Mouse (Mus musculus) heart, embryonic 12.5 days (tissue): Measurements from ENCODE around the gene Majin. TPM values are rescaled to one million over a fixed set of nuclear protein-coding genes. Genes with fewer than 3 reads are reported as not detected.

ENCODE experiments used
- ATAC-seq: fragments of 200-750 bp; cut with Nextera tagmentation; 2 replicates; pipeline ENCODE4 v1.8.0; 2017; ENCODE audit warnings: moderate TSS enrichment, moderate library complexity; ENCODE audit not compliant: insufficient number of reproducible peaks, low FRiP score
- H3K27ac ChIP-seq: fragments of 300-500 bp; sonication (generic); 2 replicates; pipeline ENCODE4 v1.5.1; 2016; ENCODE audit warnings: mild to moderate bottlenecking, moderate library complexity; ENCODE audit not compliant: poor library complexity, severe bottlenecking
- H3K27me3 ChIP-seq: fragments of 300-500 bp; sonication (generic); replicated peaks from 2 replicates; pipeline ENCODE4 v1.6.1; 2016; ENCODE audit warnings: mild to moderate bottlenecking, moderate library complexity
- H3K36me3 ChIP-seq: fragments of 300-500 bp; sonication (generic); 2 replicates; pipeline ENCODE4 v1.6.1; 2016; ENCODE audit warnings: mild to moderate bottlenecking, moderate library complexity
- H3K4me1 ChIP-seq: fragments of 300-500 bp; sonication (generic); replicated peaks from 2 replicates; pipeline ENCODE4 v1.6.1; 2016; ENCODE audit warnings: mild to moderate bottlenecking
- H3K4me2 ChIP-seq: fragments of 300-500 bp; sonication (generic); 2 replicates; pipeline ENCODE4 v1.6.1; 2016; ENCODE audit warnings: mild to moderate bottlenecking, moderate library complexity
- H3K4me3 ChIP-seq: fragments of 300-500 bp; sonication (generic); 2 replicates; pipeline ENCODE4 v1.5.1; 2016; ENCODE audit warnings: mild to moderate bottlenecking
- H3K9ac ChIP-seq: fragments of 300-500 bp; sonication (generic); 2 replicates; pipeline ENCODE4 v1.6.1; 2016; ENCODE audit warnings: mild to moderate bottlenecking, moderate library complexity
- H3K9me3 ChIP-seq: fragments of 300-500 bp; sonication (generic); replicated peaks from 2 replicates; pipeline ENCODE4 v1.6.1; 2016; ENCODE audit warnings: mild to moderate bottlenecking, moderate library complexity
- WGBS: fragments of 180-500 bp; shearing (Covaris S2); methylation state at CpG from one replicate; pipeline ENCODE4 v1.1.7; 2016; 5-methylcytosine and 5-hydroxymethylcytosine counted together
- polyA plus RNA-seq: library from polyadenylated mRNA; unstranded; fragments of >200 nt; fragmentation: Nextera tagmentation; extraction: Ambion mirVana; gene quantifications from 2 replicates; pipeline ENCODE4 v1.2.1, GENCODE M21; 2016

Gene Majin
- polyA plus RNA-seq, 1 experiment from 2014 or later, result not detected

GRCm38 (mm10) chr19:6264200-6264599 is 80.0 kb downstream of the Majin start:
- H3K27me3 ChIP-seq, result no peaks in the 10 kb centered on the region
- H3K9ac ChIP-seq, result no peak overlapping the region
- 72% methylated on average over 9 of the region's 9 CpGs for WGBS
- H3K27ac ChIP-seq, result no peak overlapping the region
- no peaks in the 10 kb centered on the region for H3K4me1 ChIP-seq
- H3K36me3 ChIP-seq, result peaks cover 32% of the 10 kb centered on the region
- H3K9me3 ChIP-seq, result peaks cover 4% of the 10 kb centered on the region; the same call in 1 of the 2 replicates
- ATAC-seq, result no peak
- H3K4me2 ChIP-seq, result no peak overlapping the region
- H3K4me3 ChIP-seq, result no peak overlapping the region

GRCm38 (mm10) chr19:6264945-6265344 is 80.8 kb downstream of the Majin start:
- no peak overlapping the region for H3K4me2 ChIP-seq
- H3K9me3 ChIP-seq, result peaks cover 4% of the 10 kb centered on the region; the same call in 1 of the 2 replicates
- WGBS, result 80% methylated on average over 8 of the region's 8 CpGs
- H3K27me3 ChIP-seq, result no peaks in the 10 kb centered on the region
- H3K4me3 ChIP-seq, result no peak overlapping the region
- no peak for ATAC-seq
- H3K36me3 ChIP-seq, result peaks cover 25% of the 10 kb centered on the region
- no peaks in the 10 kb centered on the region for H3K4me1 ChIP-seq
- H3K9ac ChIP-seq, result no peak overlapping the region
- no peak overlapping the region for H3K27ac ChIP-seq

- Histone ChIP-seq H3K9me3 (peaks cover 3% of the 10 kb centered on the region; the same call in 1 of the 2 replicates), H3K4me1 (no peaks in the 10 kb centered on the region), H3K27me3 (0 out of 2 replicates have a peak, but pooled peaks cover 3% of the 10 kb centered on the region), H3K36me3 (peaks cover 17% of the 10 kb centered on the region), H3K4me3 (no peak overlapping the region), H3K4me2 (no peak overlapping the region), H3K9ac (no peak overlapping the region), H3K27ac (no peak overlapping the region)
- no peak for ATAC-seq
- WGBS, result 60% methylated on average over 6 of the region's 6 CpGs
Observed at GRCm38 (mm10) chr19:6265727-6266182, 81.6 kb downstream of the Majin start.

GRCm38 (mm10) chr19:6267306-6268169 is 83.3 kb downstream of the Majin start:
- H3K9ac ChIP-seq, result no peak overlapping the region
- 63% methylated on average over 11 of the region's 11 CpGs for WGBS

GRCm38 (mm10) chr19:6268170-6268528 is 84.0 kb downstream of the Majin start:
- peak; percentile 64; the same call in 1 of the 2 replicates for ATAC-seq
- Histone ChIP-seq H3K4me1 (no peaks in the 10 kb centered on the region), H3K36me3 (no peaks in the 10 kb centered on the region), H3K9me3 (no peaks in the 10 kb centered on the region), H3K4me3 (no peak overlapping the region), H3K4me2 (no peak overlapping the region), H3K27me3 (0 out of 2 replicates have a peak, but pooled peaks cover 7% of the 10 kb centered on the region), H3K9ac (no peak overlapping the region), H3K27ac (no peak overlapping the region)
- WGBS, result 13% methylated on average over 8 of the region's 8 CpGs

More at GRCm38 (mm10) chr19:6267306-6268169, 83.3 kb downstream of the Majin start:
- ATAC-seq, result peak; percentile 15; the same call in 1 of the 2 replicates
- no peak overlapping the region for H3K4me2 ChIP-seq
- H3K4me1 ChIP-seq, result no peaks in the 10 kb centered on the region
- H3K9me3 ChIP-seq, result no peaks in the 10 kb centered on the region
- no peak overlapping the region for H3K4me3 ChIP-seq
- H3K27ac ChIP-seq, result no peak overlapping the region
- 0 out of 2 replicates have a peak, but pooled peaks cover 7% of the 10 kb centered on the region for H3K27me3 ChIP-seq
- no peaks in the 10 kb centered on the region for H3K36me3 ChIP-seq

- Histone ChIP-seq H3K27me3 (0 out of 2 replicates have a peak, but pooled peaks cover 7% of the 10 kb centered on the region), H3K36me3 (no peaks in the 10 kb centered on the region), H3K9ac (no peak overlapping the region), H3K27ac (no peak overlapping the region), H3K4me1 (no peaks in the 10 kb centered on the region), H3K4me2 (no peak overlapping the region), H3K4me3 (no peak overlapping the region), H3K9me3 (no peaks in the 10 kb centered on the region)
- ATAC-seq, result no peak
- 79% methylated on average over 7 of the region's 7 CpGs for WGBS
Observed at GRCm38 (mm10) chr19:6268670-6269132, 84.5 kb downstream of the Majin start.

GRCm38 (mm10) chr19:6269798-6270475 is 85.7 kb downstream of the Majin start:
- Histone ChIP-seq H3K27ac (no peak overlapping the region), H3K9me3 (no peaks in the 10 kb centered on the region), H3K36me3 (no peaks in the 10 kb centered on the region), H3K4me2 (no peak overlapping the region), H3K4me3 (no peak overlapping the region), H3K4me1 (no peaks in the 10 kb centered on the region), H3K27me3 (0 out of 2 replicates have a peak, but pooled peaks cover 7% of the 10 kb centered on the region), H3K9ac (no peak overlapping the region)
- 85% methylated on average over 8 of the region's 8 CpGs for WGBS
- no peak for ATAC-seq

GRCm38 (mm10) chr19:6270661-6271060 is 86.5 kb downstream of the Majin start:
- Histone ChIP-seq H3K27ac (no peak overlapping the region), H3K4me2 (no peak overlapping the region), H3K9ac (no peak overlapping the region), H3K27me3 (0 out of 2 replicates have a peak, but pooled peaks cover 7% of the 10 kb centered on the region), H3K4me3 (no peak overlapping the region), H3K9me3 (no peaks in the 10 kb centered on the region), H3K4me1 (peaks cover 1% of the 10 kb centered on the region), H3K36me3 (no peaks in the 10 kb centered on the region)
- 53% methylated on average over 9 of the region's 9 CpGs for WGBS
- ATAC-seq, result no peak

- Histone ChIP-seq H3K9me3 (no peaks in the 10 kb centered on the region), H3K27ac (no peak overlapping the region), H3K4me1 (peaks cover 3% of the 10 kb centered on the region), H3K4me2 (no peak overlapping the region), H3K36me3 (no peaks in the 10 kb centered on the region), H3K4me3 (no peak overlapping the region), H3K9ac (no peak overlapping the region), H3K27me3 (0 out of 2 replicates have a peak, but pooled peaks cover 7% of the 10 kb centered on the region)
- ATAC-seq, result no peak
- WGBS, result 40% methylated on average over 8 of the region's 8 CpGs
Observed at GRCm38 (mm10) chr19:6271206-6271605, 87.0 kb downstream of the Majin start.

GRCm38 (mm10) chr19:6272053-6272452 is 87.9 kb downstream of the Majin start:
- Histone ChIP-seq H3K4me1 (peaks cover 3% of the 10 kb centered on the region), H3K27me3 (0 out of 2 replicates have a peak, but pooled peaks cover 7% of the 10 kb centered on the region), H3K9ac (no peak overlapping the region), H3K4me3 (no peak overlapping the region), H3K9me3 (no peaks in the 10 kb centered on the region), H3K4me2 (no peak overlapping the region), H3K36me3 (no peaks in the 10 kb centered on the region), H3K27ac (no peak overlapping the region)
- ATAC-seq, result no peak
- WGBS, result 73% methylated on average over 7 of the region's 7 CpGs

GRCm38 (mm10) chr19:6272738-6273137 is 88.5 kb downstream of the Majin start:
- H3K27ac ChIP-seq, result peak overlapping the region; percentile 14; the same call in 1 of the 2 replicates
- H3K4me1 ChIP-seq, result peaks cover 5% of the 10 kb centered on the region
- ATAC-seq, result no peak
- no peak overlapping the region for H3K9ac ChIP-seq
- WGBS, result 59% methylated on average over 4 of the region's 4 CpGs
- H3K36me3 ChIP-seq, result no peaks in the 10 kb centered on the region
- H3K9me3 ChIP-seq, result no peaks in the 10 kb centered on the region
- no peak overlapping the region for H3K4me3 ChIP-seq
- H3K27me3 ChIP-seq, result 0 out of 2 replicates have a peak, but pooled peaks cover 7% of the 10 kb centered on the region
- H3K4me2 ChIP-seq, result no peak overlapping the region
